Mouse (Mus musculus) right cerebral cortex, adult 18-20 months (tissue): ENCODE results near the gene 4930452B06Rik.
A peak's percentile ranks its signal among the peaks of the same experiment; 100 is the strongest.

Source experiments
- DNase-seq: peaks from one replicate; pipeline ENCODE4 v3.0.0; 2022; ENCODE audit warnings: mixed read lengths

4930452B06Rik gene

DNA sequence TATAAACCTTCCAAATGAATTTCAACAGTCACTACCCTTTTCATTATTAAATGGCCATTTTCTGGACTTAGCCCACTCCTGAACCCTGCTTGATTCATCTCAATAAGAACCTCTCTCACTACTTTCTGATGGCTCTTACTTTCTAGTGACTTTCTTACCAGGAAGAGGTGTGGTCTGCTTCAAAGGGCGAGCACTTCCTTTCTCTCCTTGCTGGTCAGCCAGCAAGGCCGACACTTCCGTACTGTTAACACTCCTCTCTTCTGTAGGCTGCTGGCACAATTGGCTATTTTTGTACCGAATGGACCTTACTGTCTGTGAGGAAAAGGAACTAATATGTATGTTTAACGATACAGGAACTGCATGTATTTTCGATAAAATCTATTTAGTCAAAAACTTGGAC, 148.4 kb downstream of the 4930452B06Rik start:
- no peak for DNase-seq

- no peak for DNase-seq
Measured at GRCm38 (mm10) chr14:8514071-8514470, 152.0 kb downstream of the 4930452B06Rik start.

DNA sequence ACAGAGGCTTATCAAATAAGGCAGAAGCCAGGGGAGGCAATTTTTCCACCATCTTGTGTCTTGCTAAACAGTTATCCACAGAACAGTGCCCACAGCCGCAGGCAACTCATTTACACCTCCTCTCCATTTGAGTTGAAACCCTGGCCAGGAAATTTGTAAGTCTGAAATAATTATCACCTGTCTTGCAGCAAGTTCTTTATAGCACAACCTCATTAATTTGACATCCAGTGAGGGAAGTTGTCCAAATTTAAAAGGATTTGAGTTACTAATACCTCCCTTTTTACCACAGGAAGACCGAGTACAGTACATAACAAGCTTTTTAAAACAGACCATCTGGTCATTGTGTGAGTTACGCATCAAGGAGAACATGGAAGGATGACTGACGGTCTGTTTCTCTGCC, 154.8 kb downstream of the 4930452B06Rik start:
- no peak for DNase-seq

- no peak for DNase-seq
Measured at GRCm38 (mm10) chr14:8510288-8510959, 155.6 kb downstream of the 4930452B06Rik start.

DNA sequence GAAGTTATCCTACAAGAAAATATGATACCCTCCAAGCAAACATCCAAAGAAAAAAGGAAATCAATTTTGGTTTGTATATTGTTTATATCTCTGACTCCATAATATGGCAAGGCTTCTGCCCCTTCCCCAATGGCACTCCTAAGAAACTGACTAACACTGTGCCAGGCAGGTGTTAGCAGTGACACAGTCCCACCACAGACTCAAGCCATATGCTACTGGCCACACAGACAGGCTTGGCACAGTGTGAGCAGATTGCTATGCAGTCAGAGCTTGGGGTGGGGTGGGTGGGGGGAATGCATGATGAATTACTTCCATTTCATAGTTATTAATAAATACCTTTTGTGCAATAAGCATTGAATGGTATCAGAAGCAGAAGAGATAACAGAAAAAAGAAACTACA, 157.4 kb downstream of the 4930452B06Rik start:
- DNase-seq = no peak

DNA sequence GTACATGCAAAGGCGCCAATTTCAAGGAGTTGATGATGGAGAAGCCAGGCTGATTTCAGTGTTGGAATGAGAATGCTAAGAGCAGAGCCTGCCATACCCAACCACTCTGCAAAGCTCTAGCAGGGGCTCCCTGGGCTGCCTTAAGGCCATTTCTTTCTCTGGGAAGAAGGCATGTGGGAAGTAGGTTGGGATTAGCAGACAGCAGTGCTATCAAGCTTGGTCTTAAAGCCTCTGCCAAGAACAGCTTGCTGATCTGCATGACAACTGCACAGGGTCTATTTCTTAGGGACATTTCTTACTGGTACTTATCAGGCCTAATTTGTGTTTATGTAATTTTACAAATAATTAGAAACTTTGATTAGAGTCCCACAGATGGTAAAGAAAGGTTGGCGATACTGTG, 161.8 kb downstream of the 4930452B06Rik start:
- no peak for DNase-seq

GRCm38 (mm10) chr14:8503345-8503744, 162.7 kb downstream of the 4930452B06Rik start:
- no peak for DNase-seq

DNA sequence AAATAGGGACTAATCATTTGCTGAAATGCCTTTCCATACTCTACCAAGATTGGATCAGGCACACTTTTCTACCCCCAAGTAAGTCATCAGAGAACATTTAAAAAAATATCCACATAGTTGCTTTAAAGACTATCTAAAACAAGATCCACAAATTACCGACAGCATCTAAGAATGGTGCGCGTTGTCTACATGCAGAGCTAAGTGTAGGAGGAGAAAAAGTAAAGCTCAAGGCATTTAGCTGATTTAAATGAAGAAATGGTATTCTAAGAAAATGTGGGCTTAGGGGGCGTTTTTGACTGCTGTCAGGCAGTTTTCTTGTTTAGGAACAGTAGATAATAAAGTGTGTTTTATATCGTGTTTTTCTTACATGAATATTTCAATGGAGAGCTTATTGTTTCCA, 163.5 kb downstream of the 4930452B06Rik start:
- no peak for DNase-seq

DNA sequence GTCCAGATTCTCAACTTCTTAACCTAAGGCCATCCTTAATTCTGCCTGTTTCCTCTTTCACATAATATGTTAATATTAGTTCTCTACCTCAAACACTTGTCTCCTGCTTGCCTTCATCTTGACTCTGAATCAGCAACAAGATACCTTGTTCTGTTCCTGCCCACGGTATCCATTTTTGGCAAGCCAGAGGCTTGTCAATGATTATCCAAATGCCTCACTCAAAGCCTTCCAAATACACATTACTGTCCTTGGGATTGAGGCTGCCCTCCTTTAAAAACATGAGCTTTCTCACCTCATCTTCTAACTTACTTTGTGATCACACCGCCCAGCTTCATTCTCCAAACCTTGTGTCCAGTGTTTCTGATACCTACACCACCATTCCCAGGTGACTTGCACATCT, 170.3 kb downstream of the 4930452B06Rik start:
- no peak for DNase-seq

GRCm38 (mm10) chr14:8494952-8495351, 171.1 kb downstream of the 4930452B06Rik start:
- DNase-seq = no peak

- no peak for DNase-seq
Measured at GRCm38 (mm10) chr14:8494260-8494659, 171.8 kb downstream of the 4930452B06Rik start.

- DNase-seq = no peak
Measured at GRCm38 (mm10) chr14:8478098-8478497, 187.9 kb downstream of the 4930452B06Rik start.

DNA sequence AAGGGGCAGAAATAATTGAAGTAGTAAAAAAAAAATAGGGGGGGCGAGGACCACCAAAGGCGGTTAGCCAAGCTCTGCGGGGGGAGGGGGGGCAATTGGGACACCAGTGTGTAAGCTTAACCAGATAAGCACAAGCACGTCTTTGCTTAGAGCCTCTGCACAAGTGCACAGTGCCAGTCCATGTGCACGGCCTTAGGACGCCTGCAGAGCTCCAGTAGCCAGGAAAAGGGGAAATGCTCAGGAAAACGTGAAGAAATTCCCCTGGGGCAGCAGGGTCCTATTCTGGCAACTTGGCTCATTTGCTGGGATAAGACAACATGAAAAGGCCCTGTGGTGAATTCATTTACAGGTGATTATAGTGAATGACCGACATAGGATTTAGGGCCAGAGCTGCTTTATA, 188.7 kb downstream of the 4930452B06Rik start:
- no peak for DNase-seq

GRCm38 (mm10) chr14:8476606-8477005, 189.4 kb downstream of the 4930452B06Rik start:
- peak; percentile 54 for DNase-seq

DNA sequence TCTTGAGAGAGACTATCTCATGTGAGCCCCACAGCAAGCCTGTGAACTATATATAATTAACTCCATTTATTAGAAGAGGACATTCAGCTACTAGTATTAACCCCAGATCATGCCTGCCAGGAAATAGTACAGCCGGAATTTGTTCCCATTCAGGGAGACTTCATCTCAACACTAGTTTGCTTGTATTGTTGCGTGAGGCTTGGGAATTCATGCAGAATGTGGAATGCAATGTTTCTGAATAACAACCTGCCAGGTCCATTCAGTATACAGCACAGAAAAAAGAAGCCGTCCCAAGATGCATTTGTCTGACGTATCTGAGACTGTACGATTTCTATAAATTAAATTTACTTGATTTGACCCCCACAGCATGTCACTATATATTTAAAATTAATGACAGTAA, 190.2 kb downstream of the 4930452B06Rik start:
- DNase-seq = no peak

DNA sequence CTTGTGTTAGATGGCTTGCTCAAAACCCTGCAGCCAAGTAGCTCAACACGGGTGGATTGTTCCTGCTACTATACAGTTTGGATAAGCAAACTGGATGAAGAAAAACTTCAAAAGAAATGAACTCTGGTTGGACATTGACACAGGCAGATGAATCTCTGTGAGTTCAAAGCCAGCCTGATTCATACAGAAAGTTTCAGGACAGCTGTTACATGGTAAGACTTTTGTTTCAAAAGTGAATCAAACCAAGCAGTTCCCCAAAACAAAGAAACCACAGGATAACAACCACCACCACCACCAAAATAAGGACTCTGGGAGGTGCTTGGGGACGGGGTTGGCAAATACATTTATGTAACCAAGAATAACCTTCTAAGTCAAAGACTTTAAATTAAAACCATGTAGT, 193.2 kb downstream of the 4930452B06Rik start:
- no peak for DNase-seq

GRCm38 (mm10) chr14:8464401-8465154, 201.5 kb downstream of the 4930452B06Rik start:
- peak; percentile 46 for DNase-seq

DNA sequence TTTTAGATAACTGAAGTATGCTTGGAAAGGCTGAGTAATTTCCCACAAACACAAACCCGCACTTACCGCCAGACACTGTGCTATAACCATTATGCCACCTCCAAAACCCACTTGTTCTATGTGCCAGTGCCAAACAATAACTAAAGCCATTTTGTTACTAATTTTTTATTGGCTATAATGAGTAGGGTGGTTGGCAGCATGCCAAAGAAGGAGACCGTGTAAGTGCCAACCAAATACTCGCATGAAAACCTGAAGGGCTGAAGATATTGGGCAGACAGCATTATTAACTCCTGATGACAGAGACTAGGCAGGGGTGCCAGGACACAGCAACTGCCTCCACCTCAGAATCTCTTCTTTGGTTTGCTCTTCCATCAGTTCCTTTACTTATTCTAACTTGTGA, 203.1 kb downstream of the 4930452B06Rik start:
- DNase-seq = no peak

DNA sequence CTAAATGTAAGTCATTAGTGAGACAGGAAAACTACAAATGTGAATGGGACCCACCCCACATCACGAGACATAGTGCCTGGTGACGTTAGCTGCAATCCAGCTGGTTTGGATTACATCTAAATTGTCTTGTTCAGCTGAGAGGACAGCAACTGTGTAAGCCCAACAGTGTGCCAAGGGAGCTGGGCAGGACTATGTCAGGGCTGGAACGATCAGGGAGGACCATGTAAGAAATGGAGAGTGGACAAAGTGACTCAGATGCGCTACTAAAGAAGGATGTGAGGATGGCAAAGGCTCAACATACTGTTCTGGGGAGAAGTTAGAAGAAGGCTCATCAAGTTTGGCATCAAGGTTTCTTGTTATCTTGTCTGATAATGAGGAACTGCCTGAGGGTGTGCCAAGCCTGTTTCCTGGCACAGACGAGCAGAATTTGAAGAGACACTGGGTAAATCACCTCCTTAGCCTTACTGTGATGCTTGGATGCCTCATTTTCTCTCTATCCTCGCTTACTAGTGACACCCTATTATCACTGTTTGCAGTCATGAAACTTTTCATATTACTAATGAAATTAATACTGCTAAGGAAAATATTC, 203.6 kb downstream of the 4930452B06Rik start:
- no peak for DNase-seq

DNA sequence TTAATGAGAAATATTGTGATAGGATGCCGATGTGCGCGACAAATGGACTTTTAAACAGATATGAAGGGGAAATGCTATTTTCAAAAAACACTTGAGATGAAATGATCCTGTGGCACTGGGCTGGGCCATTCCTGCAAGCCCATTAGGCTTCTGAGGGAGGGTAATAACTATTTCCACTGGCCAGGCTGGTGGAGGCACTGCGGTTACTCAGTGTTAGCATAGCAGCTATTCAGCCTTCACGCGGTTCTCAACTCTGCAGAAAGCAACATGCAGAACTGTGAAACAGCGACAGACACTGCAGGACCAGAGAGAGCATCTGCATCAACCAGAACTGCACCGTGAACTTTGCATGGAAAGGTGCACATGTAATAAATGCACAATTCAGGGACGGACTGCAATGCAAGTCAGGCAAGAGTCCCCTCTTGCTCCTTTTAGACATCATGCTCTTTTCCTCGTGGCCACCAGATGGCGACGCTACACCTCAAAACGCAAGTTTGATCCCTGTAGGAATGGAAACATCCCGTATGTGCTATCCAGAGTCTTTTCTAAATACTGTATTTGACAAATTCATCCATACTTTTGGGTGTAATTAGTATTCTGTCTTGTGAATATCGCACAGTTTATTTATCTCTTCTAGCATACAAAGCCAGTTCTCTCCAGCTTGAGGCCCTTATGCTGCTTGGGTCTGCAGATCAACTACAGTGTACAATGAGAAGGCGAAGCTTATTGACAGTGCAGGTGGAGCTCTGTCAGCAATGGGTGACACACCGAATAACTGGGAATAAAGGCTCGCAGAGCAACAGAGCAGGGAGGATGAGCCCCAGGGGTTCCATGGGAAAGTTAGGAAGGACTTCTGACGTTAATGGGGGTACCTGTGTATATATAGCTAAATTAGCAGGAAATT, 205.6 kb downstream of the 4930452B06Rik start:
- peak; percentile 71 for DNase-seq

DNA sequence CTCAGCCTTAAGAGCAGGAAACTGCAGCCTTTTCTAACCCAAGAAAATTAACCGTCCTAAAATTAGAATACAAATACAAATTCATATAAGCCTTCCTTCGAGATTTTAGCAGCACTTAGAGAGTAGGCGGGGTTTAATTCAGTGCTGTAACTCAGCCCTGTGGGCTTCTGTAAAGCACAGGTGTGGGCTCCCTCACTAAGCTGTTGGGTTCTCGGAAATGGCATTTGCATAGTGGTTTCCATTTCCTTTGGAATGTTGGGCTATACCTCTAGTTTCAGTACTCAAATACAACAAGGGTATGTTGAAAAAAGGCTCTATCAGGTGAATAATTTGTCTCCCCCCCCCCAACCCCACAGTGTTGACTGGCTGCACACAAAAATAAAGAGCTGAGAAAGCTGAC, 206.3 kb downstream of the 4930452B06Rik start:
- DNase-seq = no peak

- no peak for DNase-seq
Measured at GRCm38 (mm10) chr14:8451117-8451516, 214.9 kb downstream of the 4930452B06Rik start.

GRCm38 (mm10) chr14:8450342-8450741, 215.7 kb downstream of the 4930452B06Rik start:
- no peak for DNase-seq
